Mouse (Mus musculus) spleen, postnatal 0 days (tissue): ENCODE data around the gene Ctsl. TPM values are rescaled to one million over a fixed set of nuclear protein-coding genes. Genes with fewer than 3 reads are reported as not detected.

ENCODE experiments used
- polyA plus RNA-seq: library from polyadenylated mRNA; unstranded; fragments of >200 nt; fragmentation: Nextera tagmentation; extraction: Ambion mirVana; gene quantifications from 2 replicates; pipeline ENCODE4 v1.2.1, GENCODE M21; 2015

Ctsl gene
- polyA plus RNA-seq, result 82.8 and 101 TPM in 2 replicates

DNA sequence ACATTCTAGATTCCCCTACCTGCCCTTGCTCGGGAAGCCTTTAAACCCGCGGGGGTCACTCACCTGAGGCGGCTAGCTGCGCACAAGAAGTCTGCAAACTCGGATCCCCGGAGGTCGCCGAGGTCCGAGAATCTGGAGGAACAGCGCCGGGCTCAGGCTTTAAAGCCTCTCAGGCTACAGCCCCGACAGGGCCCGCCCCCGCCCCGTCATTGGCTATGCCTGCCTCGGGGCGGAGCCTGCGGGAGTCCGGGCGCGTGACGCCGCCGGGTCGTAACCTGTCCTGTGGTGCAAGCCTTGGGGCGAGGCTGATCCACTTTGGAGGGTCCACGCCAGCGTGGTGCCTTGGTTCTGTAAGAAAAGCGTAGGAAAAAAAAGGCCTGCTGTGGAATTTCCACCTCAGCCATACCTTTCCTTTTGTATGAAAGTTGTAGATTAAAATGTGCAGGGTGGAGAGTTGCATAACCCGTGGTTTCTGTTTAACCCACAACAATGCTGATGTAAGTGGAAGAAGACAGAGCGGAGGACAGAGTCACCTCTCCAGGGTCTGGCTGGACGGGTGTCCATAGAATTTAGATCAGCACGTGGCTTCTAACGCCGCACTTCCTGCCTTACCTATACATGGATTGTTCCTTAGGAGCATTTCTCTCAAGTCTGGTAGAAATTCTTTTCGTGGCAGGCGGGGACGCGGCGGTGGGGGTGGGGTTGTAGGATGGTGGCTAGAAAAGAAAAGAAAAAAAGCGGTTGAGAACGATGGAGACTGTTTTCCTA lies at the start of gene Ctsl:
Gene Ctsl, minus strand, starts transcription at position 718 of the 768 bp plus-strand sequence.

DNA sequence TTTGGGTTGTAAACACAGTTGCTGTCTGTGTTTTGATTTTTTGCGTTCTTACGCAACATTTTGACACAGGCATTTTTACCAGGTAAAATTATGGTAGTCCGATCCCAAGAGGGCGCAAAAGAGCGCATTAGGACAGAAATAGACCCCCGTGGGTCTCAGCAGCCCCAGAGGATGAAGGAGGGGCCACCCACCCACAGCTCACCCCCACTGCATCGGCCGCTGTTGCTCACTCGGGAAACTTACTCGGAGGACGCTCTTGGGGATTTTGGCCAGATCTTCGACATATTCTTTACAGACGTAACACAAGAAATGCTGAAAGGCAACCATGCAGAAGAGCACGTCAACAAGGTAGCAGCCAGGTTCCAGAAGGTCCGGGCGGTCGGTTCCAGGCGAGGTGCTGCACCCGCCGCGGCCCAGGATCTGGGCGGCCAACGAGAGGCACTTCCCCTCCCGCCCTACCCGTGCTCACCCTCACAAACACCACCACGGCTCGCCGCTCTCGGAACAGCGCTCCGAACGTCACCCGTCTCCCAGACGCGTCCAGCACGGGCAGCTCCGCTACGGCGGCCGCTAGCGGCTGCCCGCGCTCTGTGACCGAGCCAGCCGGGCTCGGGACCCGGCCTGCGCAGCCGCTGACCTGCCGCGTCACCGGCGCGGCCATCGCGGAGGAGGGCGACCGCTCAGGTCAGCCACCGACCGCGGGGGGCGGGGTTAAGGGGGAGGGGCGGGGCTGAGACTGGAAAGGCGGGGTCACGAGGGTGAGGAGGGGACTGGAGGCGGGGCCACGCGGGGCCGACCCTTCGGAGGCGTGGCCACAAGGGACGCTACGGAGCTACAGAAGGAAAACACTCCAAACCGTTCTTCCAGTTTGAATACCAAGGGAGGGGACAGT lies 58.4 kb downstream of the Ctsl start, which contains the start of gene Aaed1:
Gene Aaed1, minus strand, starts transcription at position 687 of the 892 bp plus-strand sequence.

Other genes with a start within 250 kb of the Ctsl start
- 3.8 and 4.9 TPM in 2 replicates for gene Slc35d2, start 241.5 kb downstream of the Ctsl start, polyA plus RNA-seq
- gene Zfp367, start 217.7 kb downstream of the Ctsl start, polyA plus RNA-seq, result 22.6 and 27.2 TPM in 2 replicates
- gene Habp4, start 209.1 kb downstream of the Ctsl start, polyA plus RNA-seq, result 6.5 and 6.6 TPM in 2 replicates
- 1.2 and 1.5 TPM in 2 replicates for gene Cdc14b, start 95.6 kb downstream of the Ctsl start, polyA plus RNA-seq
- 22.9 and 27.1 TPM in 2 replicates for gene Aaed1, start 58.2 kb downstream of the Ctsl start, polyA plus RNA-seq
- gene Cdk20, start 61.4 kb upstream of the Ctsl start, polyA plus RNA-seq, result 6.0 and 8.2 TPM in 2 replicates
- not detected in 2 replicates for gene Fam240b, start 126.9 kb upstream of the Ctsl start, polyA plus RNA-seq